Mouse (Mus musculus) midbrain, embryonic 14.5 days (tissue): ENCODE measurements around the gene Gm2001. TPM values are rescaled to one million over a fixed set of nuclear protein-coding genes. Genes with fewer than 3 reads are reported as not detected.
"Not testable (repeated sequence)": the region's sequence is repeated elsewhere in the genome, so short reads cannot be mapped to it uniquely, and the experiment has no call there.

Experiments used
- ATAC-seq: fragments of 200-750 bp; cut with Nextera tagmentation; 2 replicates; pipeline ENCODE4 v1.8.0; 2017; ENCODE audit warnings: moderate number of reproducible peaks, moderate library complexity; ENCODE audit not compliant: low FRiP score, low TSS enrichment
- DNase-seq: peaks from one replicate; pipeline ENCODE4 v3.0.0-alpha.2; 2015
- H3K27ac ChIP-seq: fragments of 300-500 bp; sonication (generic); replicated peaks from 2 replicates; pipeline ENCODE4 v1.5.1; 2014; ENCODE audit warnings: mild to moderate bottlenecking, low read depth, low read length, moderate library complexity
- H3K27me3 ChIP-seq: fragments of 300-500 bp; sonication (generic); 2 replicates; pipeline ENCODE4 v1.6.1; 2014; ENCODE audit warnings: low read length, control low read depth, mixed read lengths; ENCODE audit not compliant: control insufficient read depth, insufficient read depth
- H3K36me3 ChIP-seq: fragments of 300-500 bp; sonication (generic); 2 replicates; pipeline ENCODE4 v1.6.1; 2014; ENCODE audit warnings: low read length, control low read depth; ENCODE audit not compliant: control insufficient read depth, insufficient read depth
- H3K4me1 ChIP-seq: fragments of 300-500 bp; sonication (generic); 2 replicates; pipeline ENCODE4 v1.6.1; 2014; ENCODE audit warnings: mild to moderate bottlenecking, antibody characterized with exemption, low read length, control low read depth; ENCODE audit not compliant: control insufficient read depth, insufficient read depth
- H3K4me2 ChIP-seq: fragments of 300-500 bp; sonication (generic); 2 replicates; pipeline ENCODE4 v1.6.1; 2014; ENCODE audit warnings: mild to moderate bottlenecking, low read length, moderate library complexity
- H3K4me3 ChIP-seq: fragments of 300-500 bp; sonication (generic); replicated peaks from 2 replicates; pipeline ENCODE4 v1.5.1; 2014; ENCODE audit warnings: low read depth, low read length
- H3K9ac ChIP-seq: fragments of 300-500 bp; sonication (generic); replicated peaks from 2 replicates; pipeline ENCODE4 v1.6.1; 2014; ENCODE audit warnings: mild to moderate bottlenecking, low read length, moderate library complexity
- H3K9me3 ChIP-seq: fragments of 300-500 bp; sonication (generic); 2 replicates; pipeline ENCODE4 v1.6.1; 2016; ENCODE audit warnings: low read length, control low read depth, mixed read lengths; ENCODE audit not compliant: control insufficient read depth
- WGBS: fragments of 180-500 bp; shearing (Covaris S2); extraction: QIAGEN DNeasy Blood & Tissue Kit; methylation state at CpG from one replicate; pipeline ENCODE4 v1.1.7; 2014; 5-methylcytosine and 5-hydroxymethylcytosine counted together
- polyA plus RNA-seq: library from polyadenylated mRNA; unstranded; fragments of >200 nt; fragmentation: Nextera tagmentation; extraction: Ambion mirVana; gene quantifications from 2 replicates; pipeline ENCODE4 v1.2.1, GENCODE M21; 2014

The Gm2001 gene
- polyA plus RNA-seq, 1 experiment from 2014 or later = not detected

DNA sequence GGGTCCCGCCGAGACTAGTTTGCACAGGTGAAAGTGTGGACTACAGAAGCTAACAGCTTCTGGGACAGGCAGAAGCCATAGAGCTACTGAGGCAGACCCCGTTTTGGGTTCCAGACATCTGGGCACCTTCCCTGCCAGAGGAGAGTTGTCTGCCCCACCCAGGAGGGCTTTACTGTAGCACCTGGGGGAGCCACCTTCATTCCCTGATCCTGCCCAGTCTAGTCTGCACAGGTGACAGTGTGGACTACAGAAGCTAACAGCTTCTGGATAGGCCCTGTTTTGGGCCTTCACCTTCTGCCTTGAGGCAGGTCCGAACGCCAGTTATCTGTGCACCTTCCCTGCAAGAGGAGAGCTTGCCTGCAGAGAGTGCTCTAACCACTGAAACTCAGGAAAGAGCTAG, 44.2 kb downstream of the Gm2001 start:
- H3K9me3 ChIP-seq, H3K4me3 ChIP-seq, DNase-seq, H3K9ac ChIP-seq, H3K4me1 ChIP-seq, ATAC-seq, H3K27ac ChIP-seq, H3K4me2 ChIP-seq, H3K27me3 ChIP-seq, H3K36me3 ChIP-seq: not testable (repeated sequence)
- 91% methylated on average over 5 of the region's 5 CpGs for WGBS

DNA sequence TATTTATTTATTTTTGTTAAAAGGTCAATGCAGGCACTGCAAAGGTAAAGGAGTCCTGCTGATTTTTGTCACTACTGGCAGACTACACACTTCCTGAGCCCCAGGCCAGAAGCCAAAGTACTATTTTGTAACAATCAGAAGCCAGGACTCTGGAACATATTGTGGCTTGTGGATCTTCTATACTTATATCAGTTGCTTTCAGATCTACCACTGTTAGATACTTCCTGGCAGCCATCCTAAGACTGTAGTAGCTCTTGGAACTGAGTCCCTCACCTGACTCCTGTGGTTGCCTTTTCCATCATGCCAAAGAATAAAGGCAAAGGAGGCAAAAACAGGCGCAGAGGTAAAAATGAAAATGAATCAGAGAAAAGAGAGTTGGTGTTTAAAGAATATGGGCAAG, 46.9 kb downstream of the Gm2001 start, which contains the start of gene Gm21936:
Gm21936 (plus strand) TSS at position 301 of the 400 bp plus-strand sequence.
- not testable (repeated sequence) for DNase-seq, H3K9me3 ChIP-seq, ATAC-seq, H3K9ac ChIP-seq, H3K4me2 ChIP-seq, H3K4me1 ChIP-seq, H3K27ac ChIP-seq, H3K36me3 ChIP-seq, H3K27me3 ChIP-seq, H3K4me3 ChIP-seq
- whole genome bisulfite sequencing = 83% methylated on average over 1 of the region's 1 CpGs

Other genes with a start within 250 kb of the Gm2001 start
- gene Oog1, start 239.7 kb downstream of the Gm2001 start, polyA plus RNA-seq = not detected in 2 replicates
- gene Gm4027, start 223.5 kb downstream of the Gm2001 start, polyA plus RNA-seq = not detected in 2 replicates
- gene Gm16381, start 197.7 kb downstream of the Gm2001 start, polyA plus RNA-seq = not detected in 2 replicates
- not detected in 2 replicates for gene Gm21319, start 66.6 kb downstream of the Gm2001 start, polyA plus RNA-seq
- gene Gm21936, start 46.8 kb downstream of the Gm2001 start, polyA plus RNA-seq = not detected in 2 replicates
- not detected in 2 replicates for gene BB287469, start 25.8 kb downstream of the Gm2001 start, polyA plus RNA-seq
- gene Gm2016, start 31.7 kb upstream of the Gm2001 start, polyA plus RNA-seq = not detected in 2 replicates
- gene Gm2022, start 53.0 kb upstream of the Gm2001 start, polyA plus RNA-seq = not detected in 2 replicates
- not detected in 2 replicates for gene Gm2035, start 77.5 kb upstream of the Gm2001 start, polyA plus RNA-seq
- gene Gm2042, start 111.7 kb upstream of the Gm2001 start, polyA plus RNA-seq = not detected in 2 replicates
- not detected in 2 replicates for gene Gm2075, start 169.5 kb upstream of the Gm2001 start, polyA plus RNA-seq
- not detected in 2 replicates for gene Gm6803, start 176.4 kb upstream of the Gm2001 start, polyA plus RNA-seq
- gene Gm2056, start 184.7 kb upstream of the Gm2001 start, polyA plus RNA-seq = not detected in 2 replicates
- not detected in 2 replicates for gene Gm16368, start 241.4 kb upstream of the Gm2001 start, polyA plus RNA-seq